In the genomic region with DNA sequence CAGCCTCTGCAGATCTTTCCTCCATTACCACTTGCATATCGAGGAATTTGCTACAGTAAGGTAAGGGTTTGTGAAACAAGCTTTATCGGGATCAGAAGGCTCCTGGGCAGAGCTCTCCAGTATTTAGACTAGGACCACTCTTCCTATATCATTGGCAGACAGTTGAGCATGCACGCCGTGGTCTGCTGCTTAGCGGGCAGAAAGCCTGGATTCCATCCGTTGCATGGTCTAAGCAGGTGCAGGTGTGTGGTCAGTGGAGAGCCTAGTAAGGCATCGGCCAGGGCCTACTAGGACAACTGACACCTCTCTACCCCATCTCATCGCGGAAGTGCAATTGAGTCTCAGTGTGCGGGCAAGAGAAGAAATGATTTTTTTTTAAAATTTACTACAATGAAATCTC, we compare ENCODE assay signal across 9 mouse cellular contexts. TPM values are rescaled to one million over a fixed set of nuclear protein-coding genes. Genes with fewer than 3 reads are reported as not detected.
DNase-seq lines count a peak whose midpoint lies in the region; ATAC-seq and TF ChIP-seq lines count a peak whose summit lies in the region.
"Had no signal": no experiment of that assay in that cellular context is flagged by ENCODE, and none has a peak within 500 bp of the region (broad histone marks: within the 10 kb centered on the region; RNA-seq: fewer than 3 reads in every experiment).

No protein-coding gene starts in this region.

- ATAC-seq in lung, embryonic 14.5 days (ENCODE audit: insufficient read depth), result no peak
- ATAC-seq in forebrain, embryonic 12.5 days (ENCODE audit: low FRiP score), result peak; percentile 54
- ATAC-seq: lung, postnatal 0 days had no signal

- no peak for TF ChIP-seq CTCF in lung, embryonic 14.5 days (IDR thresholded peaks at IDR 0.05; ENCODE audit: low read depth)

- no peak overlapping the region for H3K9ac ChIP-seq in lung, embryonic 14.5 days
- no peak overlapping the region for H3K9ac ChIP-seq in forebrain, embryonic 12.5 days

- peak overlapping the region; percentile 20; the same call in 1 of the 2 replicates for H3K4me2 ChIP-seq in lung, embryonic 14.5 days
- peak overlapping the region; percentile 45 for H3K4me2 ChIP-seq in forebrain, embryonic 12.5 days

- no peaks in the 10 kb centered on the region for H3K27me3 ChIP-seq in lung, embryonic 14.5 days (ENCODE audit: insufficient read depth, low read length)
- H3K27me3 ChIP-seq in forebrain, embryonic 12.5 days, result peaks cover 80% of the 10 kb centered on the region
- peaks cover 67% of the 10 kb centered on the region for H3K27me3 ChIP-seq in limb, embryonic 10.5 days (ENCODE audit: low read depth, poor library complexity, severe bottlenecking)

- no peaks in the 10 kb centered on the region for H3K4me1 ChIP-seq in lung, embryonic 14.5 days (ENCODE audit: insufficient read depth)
- H3K4me1 ChIP-seq in forebrain, embryonic 12.5 days, result peaks cover 19% of the 10 kb centered on the region
- peaks cover 22% of the 10 kb centered on the region for H3K4me1 ChIP-seq in limb, embryonic 10.5 days

- H3K36me3 ChIP-seq in lung, embryonic 14.5 days (ENCODE audit: insufficient read depth), result no peaks in the 10 kb centered on the region
- H3K36me3 ChIP-seq in forebrain, embryonic 12.5 days (replicated peaks), result no peaks in the 10 kb centered on the region
- H3K36me3 ChIP-seq in limb, embryonic 10.5 days, result no peaks in the 10 kb centered on the region

- no peak overlapping the region for H3K27ac ChIP-seq in lung, embryonic 14.5 days (ENCODE audit: low read depth)
- no peak overlapping the region for H3K27ac ChIP-seq in forebrain, embryonic 12.5 days
- no peak overlapping the region for H3K27ac ChIP-seq in limb, embryonic 10.5 days

- H3K4me3 ChIP-seq in lung, embryonic 14.5 days (ENCODE audit: low read depth, low read length), result no peak overlapping the region
- peak overlapping the region; percentile 10; the same call in 1 of the 2 replicates for H3K4me3 ChIP-seq in forebrain, embryonic 12.5 days (replicated peaks)
- peak overlapping the region; percentile 21; the same call in 1 of the 2 replicates for H3K4me3 ChIP-seq in limb, embryonic 10.5 days

- DNase-seq in lung, embryonic 14.5 days, result no peak
- no peak for DNase-seq in lung, adult 18-20 months
- DNase-seq in limb, embryonic 10.5 days (ENCODE audit: low spot score), result no peak
- peak; percentile 13 for DNase-seq in retina, embryonic 14.5 days (ENCODE audit: low spot score)
- no peak for DNase-seq in spleen, postnatal 4 days (ENCODE audit: low spot score in 2 of 2)
- DNase-seq in urinary bladder, postnatal 25 days (ENCODE audit: low spot score), result no peak
- DNase-seq: adrenal gland, postnatal 25 days had no signal

- WGBS in lung, embryonic 14.5 days, result 24% methylated on average over 10 of the region's 10 CpGs
- 8% methylated on average over 10 of the region's 10 CpGs for WGBS in forebrain, embryonic 12.5 days
- 25% methylated on average over 10 of the region's 10 CpGs for WGBS in limb, embryonic 10.5 days

- H3K9me3 ChIP-seq in lung, embryonic 14.5 days (ENCODE audit: low read depth, low read length), result no peaks in the 10 kb centered on the region
- no peaks in the 10 kb centered on the region for H3K9me3 ChIP-seq in forebrain, embryonic 12.5 days
- no peaks in the 10 kb centered on the region for H3K9me3 ChIP-seq in limb, embryonic 10.5 days (replicated peaks)

RNA-seq across cellular contexts. Expression of a gene that starts 41.2 kb away (rescaled TPM):
- polyA plus RNA-seq in lung, embryonic 14.5 days (2014; fragmentation: Nextera tagmentation; extraction: Ambion mirVana), result not detected in 2 replicates
- 0.88 and 1.2 TPM in 2 replicates for polyA plus RNA-seq in forebrain, embryonic 12.5 days (2016; fragmentation: Nextera tagmentation; extraction: Ambion mirVana)
- polyA plus RNA-seq in limb, embryonic 10.5 days (2016; fragmentation: Nextera tagmentation; extraction: Ambion mirVana), result 0.91 and 1.0 TPM in 2 replicates
- polyA plus RNA-seq: lung, postnatal 0 days had no signal
